Comparison of ENCODE assay signal across 8 mouse cellular contexts in the genomic region with DNA sequence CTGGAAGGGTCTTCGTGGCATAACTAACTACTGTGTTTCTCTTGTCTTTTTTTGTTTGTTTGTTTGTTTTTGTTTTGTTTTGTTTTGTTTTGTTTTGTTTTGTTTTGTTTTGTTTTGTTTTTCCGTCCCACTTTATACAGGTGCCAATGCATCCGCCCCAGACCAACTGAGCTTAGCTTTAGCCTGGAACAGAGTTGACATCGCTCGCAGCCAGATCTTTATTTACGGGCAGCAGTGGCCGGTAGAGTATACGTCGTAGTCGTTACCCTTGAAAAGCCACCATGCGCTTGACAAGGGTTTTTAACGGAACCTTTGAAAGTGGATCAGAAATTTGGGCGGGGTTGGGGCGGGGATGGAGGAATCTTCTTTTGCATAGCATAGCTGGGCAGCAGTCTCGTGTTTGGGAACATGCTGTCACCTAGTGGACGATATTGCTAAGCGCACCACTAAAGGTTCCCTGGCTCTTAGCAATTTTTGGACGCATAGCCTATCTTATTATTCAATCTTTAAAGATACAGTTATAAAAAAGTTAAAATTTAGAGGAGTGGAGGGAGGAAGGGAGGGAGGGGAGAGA.
DNase-seq lines count a peak whose midpoint lies in the region; ATAC-seq and TF ChIP-seq lines count a peak whose summit lies in the region.

No protein-coding gene starts in this region.

- TF ChIP-seq POLR2A in ES-Bruce4 (IDR thresholded peaks at IDR 0.05; ENCODE audit: insufficient read depth, low read length), result no peak
- TF ChIP-seq POLR2A in thymus, adult 2 months (IDR thresholded peaks at IDR 0.05; ENCODE audit: control insufficient read depth, extremely low read depth, insufficient read depth, low read length, poor library complexity), result no peak

- peak; percentile 56 for TF ChIP-seq CTCF in ES-Bruce4 (IDR thresholded peaks at IDR 0.05; ENCODE audit: low read depth, low read length)
- TF ChIP-seq CTCF in heart, postnatal 0 days (IDR thresholded peaks at IDR 0.05; ENCODE audit: low read depth), result peak; percentile 88
- no peak for TF ChIP-seq CTCF in thymus, adult 2 months (IDR thresholded peaks at IDR 0.05; ENCODE audit: borderline replicate concordance, control insufficient read depth, extremely low read depth, insufficient read depth, low read length, poor library complexity)

- no peak overlapping the region for H3K4me3 ChIP-seq in ES-Bruce4 (ENCODE audit: low read depth, low read length)
- H3K4me3 ChIP-seq in embryonic facial prominence, embryonic 15.5 days (replicated peaks), result peak overlapping the region; percentile 28; the same call in 1 of the 2 replicates
- H3K4me3 ChIP-seq in heart, postnatal 0 days (ENCODE audit: low read depth, low read length), result peak overlapping the region; percentile 21; the same call in 1 of the 2 replicates
- no peak overlapping the region for H3K4me3 ChIP-seq in liver, embryonic 13.5 days (replicated peaks)
- no peak overlapping the region for H3K4me3 ChIP-seq in thymus, adult 2 months (ENCODE audit: control insufficient read depth, insufficient read depth, low read length)

- H3K27me3 ChIP-seq in ES-Bruce4 (ENCODE audit: control insufficient read depth, insufficient read depth, low read length, poor library complexity, severe bottlenecking), result no peaks in the 10 kb centered on the region
- no peaks in the 10 kb centered on the region for H3K27me3 ChIP-seq in embryonic facial prominence, embryonic 15.5 days
- H3K27me3 ChIP-seq in heart, postnatal 0 days (ENCODE audit: control insufficient read depth, insufficient read depth, low read length), result no peaks in the 10 kb centered on the region
- no peaks in the 10 kb centered on the region for H3K27me3 ChIP-seq in liver, embryonic 13.5 days
- no peaks in the 10 kb centered on the region for H3K27me3 ChIP-seq in thymus, adult 2 months (ENCODE audit: control insufficient read depth, insufficient read depth, low read length)

- peak; percentile 97 for DNase-seq in brain, adult 2 months (ENCODE audit: low read depth, low spot score)
- DNase-seq in heart, postnatal 0 days (ENCODE audit: low spot score), result peak; percentile 75
- DNase-seq in kidney, postnatal 25 days, result peak; percentile 46 to 53
- no peak for DNase-seq in liver, embryonic 13.5 days
- DNase-seq in retina, adult 2 months (ENCODE audit: low read depth, low spot score), result peak; percentile 16
- DNase-seq in thymus, adult 2 months, result no peak

- WGBS in embryonic facial prominence, embryonic 15.5 days, result 23% methylated on average over 18 of the region's 18 CpGs
- 21% methylated on average over 18 of the region's 18 CpGs for WGBS in heart, postnatal 0 days
- WGBS in liver, embryonic 13.5 days (ENCODE audit: insufficient replicate concordance), result 17% methylated on average over 18 of the region's 18 CpGs
- WGBS in thymus, adult 2 months, result 25% methylated on average over 18 of the region's 18 CpGs

- 0 out of 2 replicates have a peak, but pooled peaks have one; percentile 47 for ATAC-seq in embryonic facial prominence, embryonic 15.5 days (ENCODE audit: insufficient number of reproducible peaks, low FRiP score, low TSS enrichment, low read depth)
- peak; percentile 81 for ATAC-seq in heart, postnatal 0 days (ENCODE audit: insufficient read depth, low read depth)
- ATAC-seq in liver, embryonic 13.5 days (ENCODE audit: low read depth), result peak; percentile 58; the same call in 1 of the 2 replicates

- no peak overlapping the region for H3K27ac ChIP-seq in ES-Bruce4 (ENCODE audit: insufficient read depth, low read length)
- no peak overlapping the region for H3K27ac ChIP-seq in embryonic facial prominence, embryonic 15.5 days (replicated peaks)
- no peak overlapping the region for H3K27ac ChIP-seq in heart, postnatal 0 days (ENCODE audit: low read depth)
- H3K27ac ChIP-seq in liver, embryonic 13.5 days, result no peak overlapping the region
- H3K27ac ChIP-seq in thymus, adult 2 months (ENCODE audit: control insufficient read depth, insufficient read depth, low read length), result no peak overlapping the region

- H3K9me3 ChIP-seq in ES-Bruce4 (replicated peaks; ENCODE audit: control insufficient read depth, insufficient read depth, low read length, poor library complexity, severe bottlenecking), result no peaks in the 10 kb centered on the region
- H3K9me3 ChIP-seq in embryonic facial prominence, embryonic 15.5 days (replicated peaks), result no peaks in the 10 kb centered on the region
- no peaks in the 10 kb centered on the region for H3K9me3 ChIP-seq in heart, postnatal 0 days (replicated peaks; ENCODE audit: control insufficient read depth, low read length)
- H3K9me3 ChIP-seq in liver, embryonic 13.5 days (replicated peaks), result no peaks in the 10 kb centered on the region

- H3K36me3 ChIP-seq in ES-Bruce4 (ENCODE audit: control insufficient read depth, insufficient read depth, low read length, poor library complexity, severe bottlenecking), result no peaks in the 10 kb centered on the region
- no peaks in the 10 kb centered on the region for H3K36me3 ChIP-seq in embryonic facial prominence, embryonic 15.5 days
- no peaks in the 10 kb centered on the region for H3K36me3 ChIP-seq in heart, postnatal 0 days (replicated peaks; ENCODE audit: control insufficient read depth, insufficient read depth, low read length)
- no peaks in the 10 kb centered on the region for H3K36me3 ChIP-seq in liver, embryonic 13.5 days
- no peaks in the 10 kb centered on the region for H3K36me3 ChIP-seq in thymus, adult 2 months (ENCODE audit: control insufficient read depth, insufficient read depth, low read length)

- H3K4me2 ChIP-seq in embryonic facial prominence, embryonic 15.5 days (replicated peaks), result peak overlapping the region; percentile 48
- H3K4me2 ChIP-seq in heart, postnatal 0 days (ENCODE audit: low read depth, low read length), result peak overlapping the region; percentile 44
- H3K4me2 ChIP-seq in liver, embryonic 13.5 days, result peak overlapping the region; percentile 28; the same call in 1 of the 2 replicates

- TF ChIP-seq EP300 in ES-Bruce4 (IDR thresholded peaks at IDR 0.05; ENCODE audit: insufficient read depth, low read depth, low read length), result no peak
- TF ChIP-seq EP300 in heart, postnatal 0 days (IDR thresholded peaks at IDR 0.05; ENCODE audit: low read depth), result no peak

- H3K4me1 ChIP-seq in ES-Bruce4 (ENCODE audit: control insufficient read depth, insufficient read depth, low read length), result no peaks in the 10 kb centered on the region
- 0 out of 2 replicates have a peak, but pooled peaks cover 7% of the 10 kb centered on the region for H3K4me1 ChIP-seq in embryonic facial prominence, embryonic 15.5 days
- no peaks in the 10 kb centered on the region for H3K4me1 ChIP-seq in heart, postnatal 0 days (ENCODE audit: control insufficient read depth, insufficient read depth)
- H3K4me1 ChIP-seq in liver, embryonic 13.5 days (replicated peaks), result no peaks in the 10 kb centered on the region; the same call in 1 of the 2 replicates
- H3K4me1 ChIP-seq in thymus, adult 2 months (replicated peaks; ENCODE audit: control insufficient read depth, insufficient read depth, low read length), result no peaks in the 10 kb centered on the region

- no peak overlapping the region for H3K9ac ChIP-seq in ES-Bruce4 (ENCODE audit: low read depth, poor library complexity, severe bottlenecking)
- no peak overlapping the region for H3K9ac ChIP-seq in embryonic facial prominence, embryonic 15.5 days
- H3K9ac ChIP-seq in heart, postnatal 0 days (replicated peaks; ENCODE audit: low read depth, low read length), result no peak overlapping the region
- no peak overlapping the region for H3K9ac ChIP-seq in liver, embryonic 13.5 days

Comparison
In these comparisons a context has a peak if more than half of its experiments do, and no peak if none do; other contexts are left out.
1. H3K4me3 ChIP-seq: peak in embryonic facial prominence, embryonic 15.5 days (single experiment) and heart, postnatal 0 days (single experiment); none in ES-Bruce4 (single experiment), liver, embryonic 13.5 days (single experiment) and thymus, adult 2 months (single experiment).
2. DNase-seq: peak in brain, adult 2 months (single experiment), heart, postnatal 0 days (single experiment), kidney, postnatal 25 days (2 of 2) and retina, adult 2 months (single experiment); none in liver, embryonic 13.5 days (single experiment) and thymus, adult 2 months (single experiment).
3. Peak in every context shown above with its lines, with median percentiles within 50 percentile points of each other: ATAC-seq and H3K4me2 ChIP-seq.